Mouse (Mus musculus): Measurements from ENCODE around the gene Atg4a-ps. TPM values are rescaled to one million over a fixed set of nuclear protein-coding genes. Genes with fewer than 3 reads are reported as not detected.

Gene Atg4a-ps
- total and polyA plus RNA-seq, 3 experiments, result 0.64 to 6.6 (median 4.0) TPM

GRCm38 (mm10) chr3:103650406-103650805 lies 4.5 kb upstream of the Atg4a-ps start:
- dilution Hi-C loops (cut with MboI; ENCODE audit: extremely low pct_ligation_motif_present, extremely low pct_unique_long_range_greater_than_20kb, low sequenced_read_pairs), result no loop called here
- TF ChIP-seq ZNF384 (IDR thresholded peaks at IDR 0.05; ENCODE audit: low read depth, low read length) (no peak), ZC3H11A (IDR thresholded peaks at IDR 0.05; ENCODE audit: low read depth, low read length) (no peak), MAX (IDR thresholded peaks at IDR 0.05; ENCODE audit: low read length) (no peak), MEF2A (IDR thresholded peaks at IDR 0.05; ENCODE audit: borderline replicate concordance, low read depth, low read length) (no peak), TCF12 (IDR thresholded peaks at IDR 0.05; ENCODE audit: low read depth, low read length) (no peak), UBTF (IDR thresholded peaks at IDR 0.05; ENCODE audit: low read depth, low read length) (no peak), BHLHE40 (IDR thresholded peaks at IDR 0.05; ENCODE audit: low read depth, low read length) (no peak), MAFK (IDR thresholded peaks at IDR 0.05; ENCODE audit: insufficient replicate concordance, low read length) (no peak), CTCF (conservative IDR thresholded peaks at IDR 0.05 in 1 of 2, IDR thresholded peaks at IDR 0.05 in 1 of 2; ENCODE audit: low read depth in 2 of 2, low read length in 2 of 2) (no peak), NRF1 (IDR thresholded peaks at IDR 0.05; ENCODE audit: low read depth, low read length) (no peak), JUND (conservative IDR thresholded peaks at IDR 0.05; ENCODE audit: low read depth, low read length) (no peak), IRF4 (IDR thresholded peaks at IDR 0.05; ENCODE audit: low read depth, low read length) (no peak), RAD21 (IDR thresholded peaks at IDR 0.05; ENCODE audit: low read depth, low read length) (no peak), POLR2AphosphoS2 (IDR thresholded peaks at IDR 0.05; ENCODE audit: low read depth, low read length) (no peak), ETS1 (conservative IDR thresholded peaks at IDR 0.05; ENCODE audit: low read depth, low read length) (no peak)

GRCm38 (mm10) chr3:103649716-103650115 lies 3.8 kb upstream of the Atg4a-ps start:
- Histone ChIP-seq H3K79me2 (replicated peaks; ENCODE audit: control insufficient read depth, extremely low read depth, insufficient read depth, poor library complexity, severe bottlenecking) (no peaks in the 10 kb centered on the region), H3K4me3 (replicated peaks in 1 of 3; ENCODE audit: low read depth in 2 of 3, low read length in 2 of 3, poor library complexity in 1 of 3) (no peak overlapping the region), H3K4me2 (ENCODE audit: insufficient read depth, low read depth, poor library complexity, severe bottlenecking) (no peak overlapping the region), H3K9ac (ENCODE audit: insufficient read depth, low read depth) (no peak overlapping the region), H3K9me3 (replicated peaks; ENCODE audit: low read length) (peaks cover 6% of the 10 kb centered on the region), H3K4me1 (ENCODE audit: control insufficient read depth in 1 of 2, insufficient read depth in 2 of 2) (no peaks in the 10 kb centered on the region), H3K27ac (ENCODE audit: insufficient read depth, low read depth) (no peak overlapping the region), H3K27me3 (replicated peaks) (no peaks in the 10 kb centered on the region), H3K36me3 (replicated peaks in 1 of 2; ENCODE audit: control insufficient read depth in 1 of 2, insufficient read depth in 1 of 2, low read length in 1 of 2) (no peaks in the 10 kb centered on the region)
- in situ Hi-C loops (cut with MboI; ENCODE audit: low pct_ligation_motif_present, low pct_unique_long_range_greater_than_20kb, low sequenced_read_pairs), result no loop called here
- dilution Hi-C loops (cut with MboI; ENCODE audit: extremely low pct_ligation_motif_present, extremely low pct_unique_long_range_greater_than_20kb, low sequenced_read_pairs), result no loop called here
- TF ChIP-seq GABPA (IDR thresholded peaks at IDR 0.05; ENCODE audit: insufficient replicate concordance, low read depth, low read length), result no peak
- DNase-seq (ENCODE audit: extremely low read depth), result no peak

More at GRCm38 (mm10) chr3:103650406-103650805, 4.5 kb upstream of the Atg4a-ps start:
- H3K9ac ChIP-seq (ENCODE audit: insufficient read depth, low read depth), result no peak overlapping the region
- H3K4me2 ChIP-seq (ENCODE audit: insufficient read depth, low read depth, poor library complexity, severe bottlenecking), result no peak overlapping the region
- H3K27me3 ChIP-seq (replicated peaks), result no peaks in the 10 kb centered on the region
- H3K27ac ChIP-seq (ENCODE audit: insufficient read depth, low read depth), result no peak overlapping the region
- peaks cover 6% of the 10 kb centered on the region for H3K9me3 ChIP-seq (replicated peaks; ENCODE audit: low read length)
- H3K36me3 ChIP-seq (replicated peaks in 1 of 2; ENCODE audit: control insufficient read depth in 1 of 2, insufficient read depth in 1 of 2, low read length in 1 of 2), result no peaks in the 10 kb centered on the region
- no peak for DNase-seq (ENCODE audit: extremely low read depth)
- H3K4me3 ChIP-seq (replicated peaks in 1 of 3; ENCODE audit: low read depth in 2 of 3, low read length in 2 of 3, poor library complexity in 1 of 3), result no peak overlapping the region
- no peaks in the 10 kb centered on the region for H3K4me1 ChIP-seq (ENCODE audit: control insufficient read depth in 1 of 2, insufficient read depth in 2 of 2)
- in situ Hi-C loops (cut with MboI; ENCODE audit: low pct_ligation_motif_present, low pct_unique_long_range_greater_than_20kb, low sequenced_read_pairs), result no loop called here
- no peaks in the 10 kb centered on the region for H3K79me2 ChIP-seq (replicated peaks; ENCODE audit: control insufficient read depth, extremely low read depth, insufficient read depth, poor library complexity, severe bottlenecking)

Data from CH12.LX (cell line).